Mouse (Mus musculus) retina, postnatal 1 day (tissue): ENCODE data around the gene Lgr4.
A peak's percentile ranks its signal among the peaks of the same experiment; 100 is the strongest.

Source experiments
- DNase-seq: peaks from one replicate; pipeline ENCODE4 v3.0.0-alpha.2; 2012

Lgr4 gene

GRCm38 (mm10) chr2:109984930-109985329 lies 67.5 kb downstream of the Lgr4 start:
- no peak for DNase-seq

DNA sequence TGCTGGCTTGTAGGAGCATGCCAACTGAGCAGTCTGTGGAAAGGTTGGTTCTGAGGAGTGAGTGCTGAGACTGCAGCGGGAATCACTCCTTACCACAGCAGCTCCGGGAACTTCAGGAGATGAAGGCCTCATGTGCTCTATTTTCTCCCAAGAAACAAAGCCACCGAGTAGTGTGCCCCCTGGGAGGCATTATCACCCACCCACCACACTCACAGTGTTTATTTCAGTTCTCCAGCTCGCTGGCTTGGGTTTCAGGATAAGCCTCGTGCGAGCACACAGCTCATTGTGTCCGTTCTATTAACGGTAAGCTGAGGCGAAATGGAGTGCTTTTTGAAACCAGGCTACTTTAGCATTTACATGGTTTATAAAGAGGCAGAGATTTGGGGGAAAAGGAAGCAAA lies 68.1 kb downstream of the Lgr4 start:
- DNase-seq: peak; percentile 25

DNA sequence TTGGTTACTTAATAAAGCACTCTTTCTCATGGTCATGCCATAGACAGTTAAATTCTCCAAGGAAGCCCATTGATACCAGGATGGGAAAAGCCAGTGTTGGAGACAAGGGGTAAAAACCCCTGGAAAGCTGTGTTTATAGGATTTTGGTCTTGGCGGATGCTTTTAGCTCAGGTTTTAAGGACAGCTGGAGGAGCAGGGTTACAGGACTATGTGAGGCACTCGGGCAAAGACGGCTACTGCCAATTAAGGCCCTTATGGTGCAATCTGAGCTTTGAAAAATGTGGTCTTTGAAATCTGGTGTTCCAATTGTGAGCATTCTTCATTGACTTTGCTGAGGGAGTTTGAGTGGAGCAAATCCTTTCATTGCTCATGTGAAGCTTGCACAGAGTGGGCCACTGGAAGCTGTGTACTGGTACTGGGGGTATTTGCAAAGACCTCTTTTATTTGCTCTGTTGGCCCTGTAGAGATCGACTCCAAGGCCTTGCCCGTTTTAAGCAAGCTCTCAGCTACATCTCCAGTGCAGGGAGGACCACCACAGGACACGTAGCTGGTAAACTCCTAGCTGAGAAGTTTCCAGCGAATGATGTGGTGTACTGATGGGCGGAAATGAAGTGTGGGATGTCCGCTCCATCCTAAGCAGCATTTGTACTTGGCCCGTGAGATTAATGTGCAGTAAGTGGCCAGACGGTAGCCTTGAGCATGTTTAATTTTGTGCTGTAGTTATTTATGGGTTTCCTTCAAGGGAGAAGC lies 68.8 kb downstream of the Lgr4 start:
- no peak for DNase-seq

DNA sequence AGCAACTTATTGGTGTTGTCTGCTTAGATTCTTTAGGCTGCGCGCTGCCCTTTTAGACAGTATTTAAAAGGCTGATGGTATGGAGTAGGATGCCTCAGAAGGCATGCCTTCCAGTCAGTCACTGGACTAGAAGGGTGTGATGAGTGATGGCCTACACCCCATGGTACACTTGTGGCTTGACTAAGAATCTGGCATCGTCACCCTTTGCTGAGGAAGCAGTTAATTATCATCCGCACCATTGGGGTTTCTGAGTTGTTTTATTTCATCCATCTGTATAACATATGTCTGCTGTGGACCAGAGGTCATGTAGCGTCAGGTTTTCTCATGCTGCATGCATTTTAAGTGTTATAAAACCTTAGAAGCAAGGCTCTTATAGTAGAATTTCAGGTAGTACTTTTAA lies 70.5 kb downstream of the Lgr4 start:
- DNase-seq: no peak

DNA sequence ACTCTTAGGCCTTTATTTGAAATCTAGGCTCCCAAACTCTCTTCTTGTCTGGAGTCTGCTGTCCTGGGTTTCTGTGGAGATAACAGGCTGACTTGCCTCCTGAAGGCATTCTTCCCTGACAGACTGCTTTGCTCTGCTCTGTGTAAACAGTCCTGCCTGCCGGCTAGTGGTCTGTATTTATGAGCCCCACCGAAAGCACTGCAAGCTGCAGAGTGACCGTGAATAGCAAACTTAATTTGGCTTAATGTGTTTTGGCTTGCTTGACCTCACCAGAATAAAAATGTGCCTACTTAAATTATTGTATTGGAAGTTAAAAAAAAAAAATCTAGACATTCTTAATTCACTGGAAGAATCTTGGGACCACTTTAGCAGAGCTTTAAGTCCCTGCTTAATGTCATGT lies 71.7 kb downstream of the Lgr4 start:
- peak; percentile 64 for DNase-seq

- peak; percentile 45 for DNase-seq
Observed at GRCm38 (mm10) chr2:109989679-109990473, 72.4 kb downstream of the Lgr4 start.

DNA sequence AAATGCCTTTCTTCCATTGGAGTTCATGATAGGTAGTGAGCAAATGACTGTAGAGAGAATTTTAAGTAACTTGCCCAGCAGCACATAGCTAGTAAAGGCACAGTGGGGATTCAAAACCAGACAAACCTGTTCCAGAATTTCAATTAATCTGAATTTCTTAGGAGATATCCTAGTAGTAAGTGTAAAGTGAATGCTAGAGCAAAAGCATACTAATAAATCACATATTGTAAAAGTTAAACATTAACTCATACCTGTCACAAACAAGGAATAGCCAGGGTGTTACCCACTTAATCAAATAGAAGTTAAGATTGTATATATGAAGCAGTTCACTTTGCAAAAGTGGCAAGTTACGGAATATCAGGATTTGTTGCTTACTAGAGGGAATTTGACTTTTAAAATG lies 74.3 kb downstream of the Lgr4 start:
- DNase-seq: no peak

- DNase-seq: no peak
Observed at GRCm38 (mm10) chr2:109992448-109993073, 75.1 kb downstream of the Lgr4 start.

GRCm38 (mm10) chr2:109993404-109993803 lies 76.0 kb downstream of the Lgr4 start:
- DNase-seq: no peak

GRCm38 (mm10) chr2:109995061-109995460 lies 77.6 kb downstream of the Lgr4 start:
- no peak for DNase-seq

GRCm38 (mm10) chr2:109996411-109996810 lies 79.0 kb downstream of the Lgr4 start:
- no peak for DNase-seq

DNA sequence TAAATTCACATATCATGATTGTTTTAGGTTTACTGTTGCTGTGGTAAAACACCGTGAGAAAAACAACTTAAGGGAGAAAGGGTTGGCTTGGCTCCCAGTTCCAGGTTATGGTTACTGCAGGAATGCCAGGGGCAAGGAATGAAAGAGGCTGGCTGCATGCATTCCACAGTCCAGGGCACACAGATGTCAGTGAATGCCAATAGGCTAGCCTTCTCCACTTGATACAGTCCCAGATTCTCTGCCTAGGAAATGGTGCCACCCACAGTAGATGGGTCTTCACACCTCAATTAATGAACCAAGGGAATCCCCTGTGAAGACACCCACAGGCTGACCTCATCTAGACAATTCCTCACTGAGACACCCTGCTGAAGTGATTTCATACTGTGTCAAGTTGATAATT lies 87.2 kb downstream of the Lgr4 start:
- DNase-seq: no peak

DNA sequence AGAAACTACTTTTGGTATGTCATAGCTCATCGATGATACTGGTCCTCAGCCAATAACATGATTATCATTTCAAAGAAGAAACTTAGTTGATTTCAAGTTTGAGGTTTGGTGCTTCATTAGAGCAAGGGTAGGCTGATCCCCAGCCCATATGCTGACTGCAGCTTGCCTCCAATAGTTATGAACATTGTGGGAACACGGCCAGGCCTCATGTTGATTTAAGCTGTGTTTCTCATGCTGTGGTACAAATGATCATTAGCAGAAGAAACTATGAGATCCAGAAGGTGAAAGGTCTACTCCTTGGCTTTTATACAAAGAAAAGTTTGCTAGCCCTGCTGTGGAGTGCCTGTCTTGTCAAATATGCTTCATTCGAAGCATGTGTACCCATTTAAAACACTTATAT lies 87.7 kb downstream of the Lgr4 start:
- no peak for DNase-seq

- DNase-seq: no peak
Observed at GRCm38 (mm10) chr2:110005596-110006239, 88.3 kb downstream of the Lgr4 start.

DNA sequence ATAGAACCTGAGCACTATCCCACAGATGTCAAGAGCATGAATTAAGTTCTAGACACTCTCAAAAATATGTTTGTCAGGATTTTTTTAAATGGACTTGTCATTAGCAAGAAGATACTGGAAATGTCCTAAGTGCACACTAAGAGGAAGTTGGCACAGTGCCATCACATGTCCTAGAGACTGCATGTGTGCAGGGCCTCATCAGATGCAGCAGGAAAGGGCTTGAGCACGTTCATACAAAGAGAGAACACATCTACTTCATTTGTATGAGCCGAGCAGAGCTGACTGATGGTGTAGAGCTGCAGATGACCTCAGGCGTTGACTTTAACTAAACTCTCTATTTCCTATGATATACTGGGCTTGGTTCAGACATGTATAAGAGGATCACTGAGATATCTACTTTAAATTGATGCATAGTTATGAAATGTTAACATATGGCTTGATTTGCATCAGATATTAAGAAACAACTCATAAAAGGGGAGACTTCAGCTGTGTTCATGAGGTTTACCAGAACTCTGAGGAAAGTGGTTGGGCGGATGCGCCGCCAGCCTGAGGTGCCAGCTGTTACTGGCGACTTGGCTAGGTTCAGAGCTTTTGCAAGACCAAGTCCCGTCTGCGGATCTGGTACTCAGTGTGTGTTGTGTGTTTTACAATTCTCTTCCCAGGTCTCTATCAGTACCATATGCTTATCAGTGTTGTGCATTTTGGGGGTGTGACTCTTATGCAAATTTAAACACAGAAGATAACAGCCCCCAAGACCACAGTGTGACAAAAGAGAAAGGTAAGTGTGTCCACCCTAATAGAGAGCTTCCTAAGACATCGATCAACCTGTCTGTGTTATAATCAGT lies 90.2 kb downstream of the Lgr4 start:
- DNase-seq: no peak

- DNase-seq: no peak
Observed at GRCm38 (mm10) chr2:110009449-110009848, 92.0 kb downstream of the Lgr4 start.

- no peak for DNase-seq
Observed at GRCm38 (mm10) chr2:110012184-110012725, 94.8 kb downstream of the Lgr4 start.

GRCm38 (mm10) chr2:110017087-110017486 lies 99.6 kb downstream of the Lgr4 start:
- no peak for DNase-seq

GRCm38 (mm10) chr2:110017616-110018505 lies 100.4 kb downstream of the Lgr4 start, which contains the start of gene Ccdc34:
Gene Ccdc34, plus strand, starts transcription at chr2:110017817.
- DNase-seq: peak; percentile 97

GRCm38 (mm10) chr2:110019656-110020055 lies 102.2 kb downstream of the Lgr4 start:
- no peak for DNase-seq

DNA sequence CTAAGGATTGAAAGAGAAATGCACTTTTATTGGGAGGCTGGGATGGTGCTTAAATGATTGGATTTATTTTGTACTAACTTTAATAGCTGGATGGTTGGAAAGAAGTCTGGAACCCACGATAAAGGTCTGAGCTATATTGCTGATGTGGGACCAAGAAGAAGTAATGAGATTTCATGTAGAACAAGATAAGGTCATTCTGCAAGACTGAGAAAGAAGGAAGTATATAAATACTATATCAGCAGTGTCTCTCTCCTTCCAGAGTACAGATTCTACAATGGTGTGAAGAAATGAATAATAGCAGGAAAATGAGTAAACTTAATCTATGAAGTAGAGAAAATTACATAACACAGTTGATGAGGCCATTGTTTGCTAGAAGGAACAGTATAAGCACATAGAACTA lies 103.0 kb downstream of the Lgr4 start:
- DNase-seq: no peak
